Mouse (Mus musculus): ENCODE data around the gene Txndc2. TPM values are rescaled to one million over a fixed set of nuclear protein-coding genes. Genes with fewer than 3 reads are reported as not detected.

Gene Txndc2
- polyA plus RNA-seq, 1 experiment = 0.11 TPM

DNA sequence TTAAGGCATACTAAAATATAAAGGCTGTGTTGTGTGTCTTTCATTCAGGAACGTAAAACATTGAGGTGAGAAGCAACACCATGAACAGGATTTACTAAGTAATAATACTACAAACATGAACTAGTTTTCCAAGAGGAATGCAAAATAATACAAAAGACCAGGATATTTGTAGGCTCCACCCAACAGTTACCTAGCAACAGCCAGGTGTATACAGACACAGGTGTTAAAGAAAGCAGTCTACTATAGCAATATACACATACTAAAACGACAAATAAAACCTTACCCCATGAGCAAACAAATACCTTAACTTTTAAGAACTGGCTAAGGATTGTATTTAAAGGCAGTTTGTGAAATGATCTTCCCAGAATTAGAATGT, 33.7 kb downstream of the Txndc2 start:
- TF ChIP-seq CTCF (IDR thresholded peaks at IDR 0.05; ENCODE audit: borderline replicate concordance, extremely low read depth, insufficient read depth, insufficient read length) = no peak
- TF ChIP-seq POLR2A (IDR thresholded peaks at IDR 0.05; ENCODE audit: borderline replicate concordance, extremely low read depth, insufficient read depth, insufficient read length, poor library complexity, severe bottlenecking) = no peak

DNA sequence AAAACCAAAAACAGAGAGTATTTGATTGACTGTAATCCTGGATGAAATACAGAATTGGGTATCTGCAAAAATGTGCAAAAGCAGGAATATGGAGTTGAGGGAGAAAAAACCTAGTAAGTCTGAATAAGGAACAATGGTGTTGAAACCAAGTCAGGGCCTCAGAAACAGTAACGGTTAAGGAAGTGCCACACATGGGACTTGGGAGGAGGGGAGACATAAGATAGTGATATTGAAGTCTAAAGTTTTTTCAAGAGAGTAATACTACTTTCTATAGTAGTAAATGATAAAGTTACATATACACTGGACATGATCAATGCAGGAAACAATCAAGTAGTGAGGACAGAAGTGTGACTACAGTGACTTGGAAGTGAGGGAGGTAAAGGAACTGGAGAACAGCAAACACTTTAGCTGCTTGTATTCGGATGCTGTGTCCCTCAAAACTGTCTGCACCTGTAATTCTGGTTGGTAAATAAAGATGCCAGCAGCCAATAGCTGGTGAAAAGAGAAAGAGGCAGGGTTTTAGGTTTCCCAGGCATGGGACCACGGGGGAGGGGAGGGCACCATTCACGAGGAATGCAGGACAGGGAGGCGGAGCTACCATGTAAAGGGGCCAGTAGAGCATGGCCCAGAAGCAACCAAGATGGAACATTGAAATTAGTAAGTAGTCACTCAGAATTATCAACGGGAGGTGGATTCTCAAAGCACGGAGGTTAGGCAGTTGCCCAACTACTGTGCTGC, 34.2 kb downstream of the Txndc2 start:
- no peak for DNase-seq (ENCODE audit: low read depth)
- TF ChIP-seq CTCF (IDR thresholded peaks at IDR 0.05; ENCODE audit: borderline replicate concordance, extremely low read depth, insufficient read depth, insufficient read length) = no peak
- no peak for TF ChIP-seq POLR2A (IDR thresholded peaks at IDR 0.05; ENCODE audit: borderline replicate concordance, extremely low read depth, insufficient read depth, insufficient read length, poor library complexity, severe bottlenecking)

More for the DNA sequence above, 33.7 kb downstream of the Txndc2 start:
- no peak for DNase-seq (ENCODE audit: low read depth)

DNA sequence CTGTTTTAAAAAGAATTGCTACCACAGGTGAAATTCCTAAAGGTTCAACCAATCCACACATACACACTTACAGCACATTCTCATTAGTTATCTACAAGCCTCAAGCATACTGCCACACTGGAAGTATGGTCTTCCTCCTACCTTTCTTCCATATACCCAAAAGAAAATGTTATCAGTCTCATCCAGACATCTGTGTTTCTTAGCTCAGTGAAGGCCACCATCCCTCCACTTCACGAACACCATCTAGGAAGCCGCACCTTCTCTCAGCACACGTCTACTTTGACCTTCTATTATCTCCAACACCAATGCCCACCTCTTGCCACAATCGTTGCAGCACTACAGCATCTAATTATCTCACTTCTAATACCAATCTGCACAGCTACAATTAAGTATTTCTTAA, 36.0 kb downstream of the Txndc2 start:
- no peak for TF ChIP-seq CTCF (IDR thresholded peaks at IDR 0.05; ENCODE audit: borderline replicate concordance, extremely low read depth, insufficient read depth, insufficient read length)
- no peak for TF ChIP-seq POLR2A (IDR thresholded peaks at IDR 0.05; ENCODE audit: borderline replicate concordance, extremely low read depth, insufficient read depth, insufficient read length, poor library complexity, severe bottlenecking)
- DNase-seq (ENCODE audit: low read depth) = no peak

DNA sequence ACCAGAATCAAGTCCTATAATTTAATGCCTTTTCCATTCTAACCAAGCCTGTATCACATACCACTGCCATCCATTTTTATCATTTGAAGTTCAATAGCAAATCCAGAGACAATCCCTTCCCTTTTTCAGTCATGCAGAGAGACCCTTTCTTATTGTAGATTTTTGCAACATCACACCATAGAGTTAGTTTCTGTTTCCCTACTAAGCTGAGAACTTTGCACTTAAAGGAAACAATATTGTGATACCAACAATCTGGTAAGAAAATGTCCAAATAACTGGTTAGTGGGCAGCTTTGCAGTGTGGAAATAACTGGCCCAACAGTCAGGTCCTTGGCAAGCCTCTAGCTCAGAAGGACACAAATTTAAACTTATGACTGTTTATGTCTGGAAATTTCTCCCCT, 37.1 kb downstream of the Txndc2 start:
- DNase-seq (ENCODE audit: low read depth) = no peak
- no peak for TF ChIP-seq POLR2A (IDR thresholded peaks at IDR 0.05; ENCODE audit: borderline replicate concordance, extremely low read depth, insufficient read depth, insufficient read length, poor library complexity, severe bottlenecking)
- TF ChIP-seq CTCF (IDR thresholded peaks at IDR 0.05; ENCODE audit: borderline replicate concordance, extremely low read depth, insufficient read depth, insufficient read length) = no peak

DNA sequence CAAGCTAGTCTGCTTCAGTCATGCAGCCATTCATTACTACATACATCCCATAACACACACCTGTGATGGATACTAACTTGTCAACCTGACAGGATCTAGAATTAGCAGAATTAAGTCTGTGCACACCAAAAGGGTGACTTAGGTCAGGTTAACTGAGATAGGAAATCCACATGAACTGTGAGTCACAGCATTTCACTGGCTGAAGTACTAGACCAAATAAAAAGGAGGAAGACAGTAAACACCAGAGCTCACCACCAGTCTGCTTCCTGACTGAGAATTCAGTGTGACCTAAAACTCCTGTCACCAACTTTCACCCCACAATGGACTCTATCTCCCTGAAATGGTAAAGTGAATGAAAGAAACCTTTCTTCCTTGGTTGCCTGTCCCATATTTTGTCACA, 37.7 kb downstream of the Txndc2 start:
- DNase-seq (ENCODE audit: low read depth) = no peak

DNA sequence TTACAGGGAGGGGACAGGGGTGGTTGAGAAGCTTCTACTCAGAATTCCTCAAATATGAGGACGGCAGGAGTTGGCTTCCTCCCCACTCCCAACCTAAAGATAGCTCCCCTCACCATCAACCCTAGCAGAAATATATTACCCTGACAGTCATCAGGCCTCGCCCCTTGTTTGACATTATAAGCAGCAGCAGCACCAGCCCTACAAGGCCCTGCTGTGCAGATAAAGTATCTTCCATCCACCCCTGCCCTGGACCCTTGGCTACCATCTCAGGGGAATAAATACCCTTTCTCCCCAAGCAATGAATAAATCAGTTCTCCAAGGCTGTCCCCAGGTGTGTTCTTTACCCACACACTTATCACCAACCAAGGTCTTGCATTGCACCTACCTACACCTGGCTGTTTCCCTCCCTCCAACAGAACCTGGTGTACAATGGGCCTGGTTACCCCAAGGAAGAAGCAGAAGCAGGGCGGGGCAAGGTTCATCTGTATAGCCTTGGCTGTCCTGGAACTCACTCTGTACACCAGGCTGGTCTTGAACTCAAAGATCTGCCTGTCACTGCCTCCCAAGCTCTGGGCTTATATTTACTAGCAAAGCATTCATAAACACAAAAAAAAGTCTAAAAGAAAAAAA, 44.0 kb downstream of the Txndc2 start:
- no peak for DNase-seq (ENCODE audit: low read depth)
- TF ChIP-seq CTCF (IDR thresholded peaks at IDR 0.05; ENCODE audit: borderline replicate concordance, extremely low read depth, insufficient read depth, insufficient read length) (no peak), POLR2A (IDR thresholded peaks at IDR 0.05; ENCODE audit: borderline replicate concordance, extremely low read depth, insufficient read depth, insufficient read length, poor library complexity, severe bottlenecking) (no peak)

More for the DNA sequence above, 37.7 kb downstream of the Txndc2 start:
- no peak for TF ChIP-seq POLR2A (IDR thresholded peaks at IDR 0.05; ENCODE audit: borderline replicate concordance, extremely low read depth, insufficient read depth, insufficient read length, poor library complexity, severe bottlenecking)
- TF ChIP-seq CTCF (IDR thresholded peaks at IDR 0.05; ENCODE audit: borderline replicate concordance, extremely low read depth, insufficient read depth, insufficient read length) = no peak

DNA sequence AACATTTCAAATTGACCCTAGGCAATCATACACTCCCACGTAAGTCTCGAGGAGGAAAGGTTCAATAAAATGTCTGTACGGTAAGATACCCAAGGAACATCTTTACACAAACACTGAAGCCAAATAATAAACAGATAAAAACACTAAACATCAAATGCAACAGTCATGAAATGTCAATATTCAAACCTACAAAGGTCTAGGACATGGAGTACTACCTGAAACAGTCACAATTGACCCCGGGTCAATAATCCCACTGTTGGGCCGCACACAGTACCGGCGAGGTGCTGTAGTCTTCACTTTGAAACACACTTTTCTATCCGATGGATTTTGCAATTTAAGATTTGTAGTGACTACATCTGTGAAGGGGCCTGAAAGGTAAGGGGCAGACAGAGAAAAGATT, 47.3 kb downstream of the Txndc2 start:
- no peak for TF ChIP-seq POLR2A (IDR thresholded peaks at IDR 0.05; ENCODE audit: borderline replicate concordance, extremely low read depth, insufficient read depth, insufficient read length, poor library complexity, severe bottlenecking)
- TF ChIP-seq CTCF (IDR thresholded peaks at IDR 0.05; ENCODE audit: borderline replicate concordance, extremely low read depth, insufficient read depth, insufficient read length) = no peak
- DNase-seq (ENCODE audit: low read depth) = no peak

Other genes with a start within 250 kb of the Txndc2 start
- 0.21 and 0.31 TPM in 2 replicates for gene Tmem232, start 101.4 kb downstream of the Txndc2 start, polyA plus RNA-seq (2012; rRNA removed)
- 75.9 and 76.7 TPM in 2 replicates for gene Vapa, start 28.6 kb downstream of the Txndc2 start, polyA plus RNA-seq (2012; rRNA removed)
- 53.2 and 56.6 TPM in 2 replicates for gene Rab31, start 130.6 kb upstream of the Txndc2 start, polyA plus RNA-seq (2012; rRNA removed)
- 92.2 and 93.7 TPM in 2 replicates for gene Ppp4r1, start 140.4 kb upstream of the Txndc2 start, polyA plus RNA-seq (2012; rRNA removed)
- 28.4 and 32.5 TPM in 2 replicates for gene Ralbp1, start 243.6 kb upstream of the Txndc2 start, polyA plus RNA-seq (2012; rRNA removed)